Mouse (Mus musculus): ENCODE results near the gene Exoc4. TPM values are rescaled to one million over a fixed set of nuclear protein-coding genes. Genes with fewer than 3 reads are reported as not detected.
A peak's percentile ranks its signal among the peaks of the same experiment; 100 is the strongest.

Gene Exoc4
- polyA plus RNA-seq, 1 experiment: 40.1 TPM

DNA sequence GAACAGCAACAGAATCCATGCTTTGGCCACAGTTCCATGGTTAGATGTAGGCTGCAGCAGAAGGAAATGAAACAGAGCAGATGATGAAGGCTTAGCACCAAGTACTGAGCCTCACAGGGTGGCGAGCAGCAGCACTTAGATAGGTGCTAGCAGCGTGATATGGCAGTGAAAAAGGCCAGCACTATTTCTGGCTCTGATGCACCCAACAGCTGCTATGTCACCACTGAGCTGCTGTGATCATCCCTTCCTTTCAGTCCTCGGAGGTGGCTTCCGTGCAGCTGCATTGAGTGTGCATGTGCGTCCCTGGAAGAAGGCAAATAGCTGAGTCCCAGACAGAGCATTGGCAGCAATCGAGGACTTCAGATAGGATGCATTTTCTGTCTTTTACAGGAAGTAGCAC is 112.7 kb downstream of the Exoc4 start:
- Histone ChIP-seq H3K4me2 (ENCODE audit: low read depth) (no peak overlapping the region), H3K79me2 (ENCODE audit: control insufficient read depth, insufficient read depth) (no peaks in the 10 kb centered on the region), H3K4me3 (no peak overlapping the region), H3K36me3 (ENCODE audit: control insufficient read depth, insufficient read depth) (no peaks in the 10 kb centered on the region), H3ac (ENCODE audit: control insufficient read depth, insufficient read length) (no peak overlapping the region), H3K27me3 (ENCODE audit: control insufficient read depth, insufficient read depth, insufficient read length) (no peaks in the 10 kb centered on the region)
- TF ChIP-seq MYOG (IDR thresholded peaks at IDR 0.05; ENCODE audit: control insufficient read depth in 1 of 3, insufficient read depth in 1 of 3, insufficient read length in 2 of 3, low read depth in 2 of 3) (peak; percentile 29 to 90 (median 87)), MAX (IDR thresholded peaks at IDR 0.05; ENCODE audit: low read depth) (no peak), MYOD1 (IDR thresholded peaks at IDR 0.05; ENCODE audit: control insufficient read depth in 1 of 3, insufficient read length in 2 of 3, low read depth in 2 of 3) (peak; percentile 11 to 92 (median 36))

DNA sequence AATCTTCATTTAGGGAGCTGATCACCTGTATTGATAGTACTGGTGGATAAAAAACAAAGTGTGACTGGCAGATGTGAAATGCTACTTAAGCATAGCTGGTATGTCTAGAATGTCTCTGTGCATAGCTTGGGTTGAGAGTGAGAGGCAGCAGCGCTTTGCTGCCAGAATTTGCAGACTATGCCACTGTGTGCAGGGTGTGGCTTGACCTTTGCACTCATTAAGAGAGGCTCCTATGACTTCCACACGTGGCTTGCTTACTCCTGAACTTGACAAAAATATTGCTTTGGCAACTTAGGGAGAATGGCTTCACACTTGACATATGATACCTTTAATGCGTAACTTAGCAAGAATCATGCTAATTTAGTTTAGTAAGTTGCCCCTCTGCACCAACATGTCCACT is 131.6 kb downstream of the Exoc4 start:
- Histone ChIP-seq H3K4me2 (ENCODE audit: low read depth) (no peak overlapping the region), H3K79me2 (ENCODE audit: control insufficient read depth, insufficient read depth) (no peaks in the 10 kb centered on the region), H3K27me3 (ENCODE audit: control insufficient read depth, insufficient read depth, insufficient read length) (no peaks in the 10 kb centered on the region), H3ac (ENCODE audit: control insufficient read depth, insufficient read length) (no peak overlapping the region), H3K36me3 (ENCODE audit: control insufficient read depth, insufficient read depth) (no peaks in the 10 kb centered on the region), H3K4me3 (no peak overlapping the region)
- TF ChIP-seq TCF12 (IDR thresholded peaks at IDR 0.05; ENCODE audit: insufficient read depth, poor library complexity, severe bottlenecking) (no peak), POLR2AphosphoS2 (IDR thresholded peaks at IDR 0.05; ENCODE audit: insufficient read length, low read depth) (no peak), E2F4 (IDR thresholded peaks at IDR 0.05; ENCODE audit: insufficient read depth) (no peak), MYOD1 (IDR thresholded peaks at IDR 0.05; ENCODE audit: control insufficient read depth in 1 of 3, insufficient read length in 2 of 3, low read depth in 2 of 3) (no peak), SRF (IDR thresholded peaks at IDR 0.05; ENCODE audit: control insufficient read depth, insufficient read length, low read depth) (no peak), CEBPB (IDR thresholded peaks at IDR 0.05; ENCODE audit: insufficient read depth, poor library complexity, severe bottlenecking) (no peak), MYOG (IDR thresholded peaks at IDR 0.05; ENCODE audit: control insufficient read depth in 1 of 3, insufficient read depth in 1 of 3, insufficient read length in 2 of 3, low read depth in 2 of 3) (no peak)

DNA sequence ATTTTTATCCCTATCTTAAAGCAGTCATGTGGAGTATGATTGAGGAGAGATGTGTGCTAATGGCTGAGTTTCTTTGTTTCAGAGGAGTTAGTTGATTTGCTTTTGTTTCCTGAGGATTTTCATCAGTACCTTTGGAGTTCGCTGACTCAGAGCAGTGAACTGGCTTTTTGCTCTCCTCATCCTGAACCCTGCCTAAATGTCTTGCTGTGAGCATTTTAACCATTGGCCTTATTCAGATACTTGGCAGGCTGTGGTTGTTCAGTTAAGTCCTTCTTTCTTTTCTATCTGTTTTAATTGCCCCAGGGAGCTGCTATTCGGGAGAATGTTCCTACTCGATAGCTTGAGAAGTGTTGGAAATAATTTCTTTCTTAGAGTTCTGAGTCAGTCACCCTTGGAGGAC is 133.3 kb downstream of the Exoc4 start:
- H3K27me3 ChIP-seq (ENCODE audit: control insufficient read depth, insufficient read depth, insufficient read length): no peaks in the 10 kb centered on the region
- no peaks in the 10 kb centered on the region for H3K36me3 ChIP-seq (ENCODE audit: control insufficient read depth, insufficient read depth)
- no peak for TF ChIP-seq MYOG (IDR thresholded peaks at IDR 0.05; ENCODE audit: control insufficient read depth in 1 of 3, insufficient read depth in 1 of 3, insufficient read length in 2 of 3, low read depth in 2 of 3)
- TF ChIP-seq POLR2A (IDR thresholded peaks at IDR 0.05; ENCODE audit: insufficient read length, low read depth): no peak
- no peak for TF ChIP-seq TCF12 (IDR thresholded peaks at IDR 0.05; ENCODE audit: insufficient read depth, poor library complexity, severe bottlenecking)
- TF ChIP-seq SRF (IDR thresholded peaks at IDR 0.05; ENCODE audit: control insufficient read depth, insufficient read length, low read depth): no peak
- TF ChIP-seq POLR2AphosphoS2 (IDR thresholded peaks at IDR 0.05; ENCODE audit: insufficient read length, low read depth): no peak
- no peak for TF ChIP-seq MYOD1 (IDR thresholded peaks at IDR 0.05; ENCODE audit: control insufficient read depth in 1 of 3, insufficient read length in 2 of 3, low read depth in 2 of 3)
- TF ChIP-seq E2F4 (IDR thresholded peaks at IDR 0.05; ENCODE audit: insufficient read depth): no peak
- no peak for TF ChIP-seq USF1 (IDR thresholded peaks at IDR 0.05; ENCODE audit: low read depth)
- TF ChIP-seq TCF3 (IDR thresholded peaks at IDR 0.05; ENCODE audit: insufficient read length, low read depth): no peak
- no peak for TF ChIP-seq MAX (IDR thresholded peaks at IDR 0.05; ENCODE audit: low read depth)
- no peak for TF ChIP-seq REST (IDR thresholded peaks at IDR 0.05; ENCODE audit: insufficient read depth, insufficient read length)
- TF ChIP-seq CEBPB (IDR thresholded peaks at IDR 0.05; ENCODE audit: insufficient read depth, poor library complexity, severe bottlenecking): no peak
- no peak overlapping the region for H3K4me3 ChIP-seq
- no peak overlapping the region for H3K4me2 ChIP-seq (ENCODE audit: low read depth)
- no peak overlapping the region for H3ac ChIP-seq (ENCODE audit: control insufficient read depth, insufficient read length)
- no peaks in the 10 kb centered on the region for H3K79me2 ChIP-seq (ENCODE audit: control insufficient read depth, insufficient read depth)

DNA sequence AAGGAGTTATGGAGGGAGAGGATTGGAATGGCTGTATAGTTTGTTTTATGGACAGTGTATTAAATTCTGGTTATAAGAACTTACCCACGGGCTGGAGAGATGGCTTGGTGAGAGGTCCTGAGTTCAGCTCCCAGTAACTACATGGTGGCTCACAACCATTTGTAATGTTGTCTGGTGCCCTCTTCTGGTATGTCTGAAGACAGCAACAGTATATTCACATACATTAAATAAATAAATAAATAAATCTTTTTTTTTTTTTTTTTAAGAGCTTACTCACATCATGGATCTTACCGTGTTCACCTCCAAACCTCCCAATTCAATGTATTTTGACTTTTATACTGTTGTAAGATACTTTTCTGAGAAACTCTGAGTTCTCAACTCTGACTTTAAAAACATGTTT is 143.1 kb downstream of the Exoc4 start:
- H3ac ChIP-seq (ENCODE audit: control insufficient read depth, insufficient read length): no peak overlapping the region
- H3K4me2 ChIP-seq (ENCODE audit: low read depth): no peak overlapping the region
- H3K36me3 ChIP-seq (ENCODE audit: control insufficient read depth, insufficient read depth): no peaks in the 10 kb centered on the region
- TF ChIP-seq MYOD1 (IDR thresholded peaks at IDR 0.05; ENCODE audit: control insufficient read depth in 1 of 3, insufficient read length in 2 of 3, low read depth in 2 of 3) (no peak), MYOG (IDR thresholded peaks at IDR 0.05; ENCODE audit: control insufficient read depth in 1 of 3, insufficient read depth in 1 of 3, insufficient read length in 2 of 3, low read depth in 2 of 3) (no peak), TCF3 (IDR thresholded peaks at IDR 0.05; ENCODE audit: insufficient read length, low read depth) (no peak), CEBPB (IDR thresholded peaks at IDR 0.05; ENCODE audit: insufficient read depth, poor library complexity, severe bottlenecking) (no peak), USF1 (IDR thresholded peaks at IDR 0.05; ENCODE audit: low read depth) (no peak), POLR2A (IDR thresholded peaks at IDR 0.05; ENCODE audit: insufficient read length, low read depth) (no peak), TCF12 (IDR thresholded peaks at IDR 0.05; ENCODE audit: insufficient read depth, poor library complexity, severe bottlenecking) (no peak), REST (IDR thresholded peaks at IDR 0.05; ENCODE audit: insufficient read depth, insufficient read length) (no peak), MAX (IDR thresholded peaks at IDR 0.05; ENCODE audit: low read depth) (no peak), POLR2AphosphoS2 (IDR thresholded peaks at IDR 0.05; ENCODE audit: insufficient read length, low read depth) (no peak), SRF (IDR thresholded peaks at IDR 0.05; ENCODE audit: control insufficient read depth, insufficient read length, low read depth) (no peak), E2F4 (IDR thresholded peaks at IDR 0.05; ENCODE audit: insufficient read depth) (no peak)
- no peak overlapping the region for H3K4me3 ChIP-seq
- no peaks in the 10 kb centered on the region for H3K27me3 ChIP-seq (ENCODE audit: control insufficient read depth, insufficient read depth, insufficient read length)
- no peaks in the 10 kb centered on the region for H3K79me2 ChIP-seq (ENCODE audit: control insufficient read depth, insufficient read depth)

DNA sequence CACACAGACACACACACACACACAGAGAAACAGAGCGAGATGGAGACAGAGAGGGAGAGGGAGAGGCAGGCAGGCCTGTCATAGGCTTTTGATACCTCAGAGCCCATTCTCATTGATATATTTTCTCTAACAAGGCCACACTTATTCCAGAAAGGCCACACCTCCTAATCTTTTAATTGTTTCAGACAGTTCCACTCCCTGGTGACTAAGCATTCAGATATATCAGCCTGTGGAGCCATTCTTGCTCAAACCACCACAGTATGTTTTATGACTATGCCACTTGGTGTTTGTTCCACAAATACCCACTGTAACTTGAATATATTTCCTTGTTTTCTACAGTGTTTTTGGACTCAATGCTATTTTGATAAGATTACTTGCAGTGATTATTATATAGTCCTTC is 150.6 kb downstream of the Exoc4 start:
- peak overlapping the region; percentile 16 for H3K4me2 ChIP-seq (ENCODE audit: low read depth)
- TF ChIP-seq SRF (IDR thresholded peaks at IDR 0.05; ENCODE audit: control insufficient read depth, insufficient read length, low read depth): no peak
- no peak for TF ChIP-seq POLR2AphosphoS2 (IDR thresholded peaks at IDR 0.05; ENCODE audit: insufficient read length, low read depth)
- TF ChIP-seq POLR2A (IDR thresholded peaks at IDR 0.05; ENCODE audit: insufficient read length, low read depth): no peak
- no peak for TF ChIP-seq MYOD1 (IDR thresholded peaks at IDR 0.05; ENCODE audit: control insufficient read depth in 1 of 3, insufficient read length in 2 of 3, low read depth in 2 of 3)
- no peak for TF ChIP-seq REST (IDR thresholded peaks at IDR 0.05; ENCODE audit: insufficient read depth, insufficient read length)
- no peaks in the 10 kb centered on the region for H3K27me3 ChIP-seq (ENCODE audit: control insufficient read depth, insufficient read depth, insufficient read length)
- no peak overlapping the region for H3K4me3 ChIP-seq
- no peaks in the 10 kb centered on the region for H3K36me3 ChIP-seq (ENCODE audit: control insufficient read depth, insufficient read depth)
- H3K79me2 ChIP-seq (ENCODE audit: control insufficient read depth, insufficient read depth): peaks cover 7% of the 10 kb centered on the region
- no peak overlapping the region for H3ac ChIP-seq (ENCODE audit: control insufficient read depth, insufficient read length)
